Mouse (Mus musculus): ENCODE results near the gene Zfp839. TPM values are rescaled to one million over a fixed set of nuclear protein-coding genes. Genes with fewer than 3 reads are reported as not detected.
"Not testable (repeated sequence)": the region's sequence is repeated elsewhere in the genome, so short reads cannot be mapped to it uniquely, and the experiment has no call there.

The Zfp839 gene
- total RNA-seq, 2 experiments from 2014 or later: 12.6 to 13.4 TPM

DNA sequence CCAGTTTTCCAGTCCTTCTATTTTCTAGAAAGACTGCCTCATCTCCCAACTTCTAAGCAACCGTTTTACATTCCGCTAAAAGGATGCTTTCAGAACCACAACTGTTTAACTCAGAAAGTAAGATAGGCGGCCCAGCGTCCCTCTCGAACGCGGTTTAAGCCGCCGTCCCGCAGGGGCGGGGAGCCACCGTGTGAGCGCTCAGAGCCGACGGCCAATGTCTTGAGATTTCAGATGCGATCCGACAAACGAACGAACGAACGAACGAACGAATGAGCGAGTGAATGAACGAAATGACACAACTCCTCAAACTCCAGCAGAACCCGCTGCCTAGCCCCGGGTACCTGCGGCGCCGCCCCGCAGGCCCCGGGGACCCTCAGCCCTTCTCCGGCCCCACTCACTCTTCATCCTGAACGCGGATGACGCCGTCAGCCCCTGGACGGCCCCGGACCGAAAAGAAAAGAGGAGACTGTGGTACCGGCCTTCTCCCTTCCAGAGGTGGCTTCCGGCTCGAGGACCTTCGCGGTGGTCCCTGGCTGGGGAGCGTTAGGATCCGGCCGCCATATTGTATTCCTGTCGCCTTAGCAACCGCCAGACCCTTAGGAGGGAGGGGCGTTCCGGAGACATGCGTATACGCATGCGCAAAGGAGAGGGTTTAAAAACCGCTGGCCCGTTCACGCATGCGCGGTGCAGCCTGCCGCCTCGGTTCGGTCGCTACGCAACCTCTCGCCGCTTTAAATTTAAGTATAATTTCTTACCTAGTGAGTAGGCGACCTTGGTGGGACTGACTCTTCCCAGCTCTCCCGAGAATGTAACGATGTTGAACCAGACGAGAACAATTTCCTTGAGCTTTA is 9.5 kb upstream of the Zfp839 start, which contains the start of gene Mok:
Gene Mok (minus strand): TSS at position 592 of the 851 bp plus-strand sequence.
- peak; percentile 98 to 99 for DNase-seq (ENCODE audit: low spot score in 2 of 2)

DNA sequence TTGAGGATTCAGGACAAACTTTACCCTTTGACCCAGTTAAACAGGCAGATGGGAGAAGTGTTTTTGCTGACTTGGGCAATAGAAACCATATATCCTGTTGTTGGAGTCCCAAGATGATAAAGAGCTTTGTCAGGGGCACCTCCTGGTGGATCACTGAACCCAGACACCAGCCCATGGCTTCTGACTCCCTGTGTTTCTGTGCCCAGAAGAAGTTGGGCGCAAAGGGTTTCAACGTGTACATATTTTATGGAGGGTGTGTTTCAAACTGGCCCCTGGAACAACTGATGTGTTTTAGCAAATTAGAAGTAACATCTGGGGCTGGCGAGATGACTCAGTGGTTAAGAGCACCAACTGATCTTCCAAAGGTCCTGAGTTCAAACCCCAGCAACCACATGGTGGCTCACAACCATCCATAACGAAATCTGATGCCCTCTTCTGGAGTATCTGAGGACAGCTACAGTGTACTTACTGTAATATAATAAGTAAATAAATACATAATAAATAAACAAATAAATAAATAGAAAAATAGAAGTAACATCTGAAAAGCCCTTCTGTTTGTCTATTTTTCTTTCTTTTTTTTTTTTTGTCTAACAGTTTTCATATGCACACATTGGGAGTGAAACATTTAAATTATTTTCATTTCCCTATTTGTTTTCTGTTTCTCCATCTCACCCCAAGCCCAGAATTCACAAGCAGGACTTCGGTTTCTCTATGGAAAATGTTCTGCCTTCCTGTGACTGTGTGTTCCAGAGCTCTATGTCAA is 8.1 kb upstream of the Zfp839 start:
- no peak for DNase-seq (ENCODE audit: low spot score in 2 of 2)

DNA sequence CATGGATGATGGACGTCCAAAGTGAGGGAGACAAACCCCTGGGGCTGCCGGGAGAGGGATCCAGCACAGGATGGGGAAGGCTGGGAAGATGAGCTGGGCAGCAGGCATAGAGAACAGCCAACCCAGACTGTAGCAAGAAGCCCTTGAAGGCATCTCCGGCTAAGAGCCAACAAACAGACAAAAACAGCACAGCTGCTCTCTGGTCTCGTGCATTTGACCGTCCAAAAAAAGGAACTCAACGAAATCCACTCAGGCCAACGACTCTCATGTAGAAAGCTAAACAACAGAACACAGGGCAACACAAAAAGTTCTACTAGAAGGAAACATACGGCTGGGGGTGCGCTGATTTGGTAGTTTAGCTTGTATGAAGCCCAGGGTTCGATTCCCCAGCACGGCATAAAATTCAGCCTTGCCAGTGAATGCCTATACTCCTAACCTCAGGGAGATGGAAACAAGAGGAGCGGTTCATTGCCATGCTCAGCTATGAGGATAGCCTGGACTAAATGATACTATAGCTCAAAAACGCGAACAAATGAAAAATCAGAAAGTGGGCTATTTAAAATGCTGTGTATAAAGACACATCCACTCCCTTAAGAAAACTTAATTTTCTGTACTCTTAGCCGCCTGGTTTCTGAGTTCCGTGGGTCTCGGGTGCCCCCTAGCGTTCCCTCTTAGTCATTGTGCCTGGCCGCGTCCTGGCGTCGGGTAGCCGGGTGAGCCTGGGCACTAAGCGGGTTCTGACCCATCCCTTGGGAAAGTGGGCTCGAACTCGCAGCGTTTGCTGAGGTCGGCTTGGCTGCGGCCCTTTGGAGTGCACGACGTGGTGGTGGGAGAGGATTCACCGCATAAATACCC is 6.6 kb upstream of the Zfp839 start:
- DNase-seq (ENCODE audit: low spot score in 2 of 2): peak; percentile 88

DNA sequence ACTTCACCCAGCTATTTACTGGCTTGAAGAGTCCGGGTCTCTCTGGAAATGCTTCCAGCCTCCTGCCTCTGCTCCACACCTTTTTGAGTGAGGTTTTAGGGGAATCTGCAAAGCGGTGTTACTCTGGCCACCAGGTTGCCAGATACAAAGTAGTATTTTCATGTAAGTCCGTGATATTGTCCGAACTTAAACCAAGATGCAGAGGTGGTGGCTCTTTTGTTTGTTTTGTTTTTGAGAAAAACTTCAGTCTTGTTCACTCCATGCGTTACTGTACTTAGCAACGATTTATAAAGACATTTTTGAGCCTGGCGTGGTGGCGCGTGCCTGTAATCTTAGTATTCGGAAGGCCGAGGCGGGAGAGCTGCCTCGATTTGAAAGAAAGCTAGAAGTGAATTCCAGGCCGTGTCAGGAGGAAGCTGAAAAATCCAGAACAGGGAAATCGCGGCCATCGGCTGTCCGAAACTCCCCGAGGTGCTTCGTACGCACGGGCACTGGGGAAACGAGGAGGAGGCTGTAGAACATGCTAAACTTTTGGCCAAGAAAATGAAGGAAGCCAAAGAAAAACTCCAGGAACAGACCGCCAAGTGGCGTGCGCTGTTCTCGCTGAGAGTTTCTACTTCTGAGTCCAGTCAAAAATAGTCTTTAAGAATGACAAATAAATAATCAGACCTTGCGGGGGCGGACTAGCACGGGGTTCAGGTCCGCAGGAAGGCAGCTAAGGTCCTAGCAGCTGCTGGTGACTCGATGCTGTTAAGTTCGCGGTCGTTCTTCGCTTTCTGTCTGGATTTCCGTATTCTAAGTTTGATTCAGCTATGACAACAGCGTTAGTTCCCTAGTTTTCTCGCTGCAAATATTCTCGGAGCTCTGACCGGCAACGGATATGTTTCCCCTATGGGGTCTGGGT is 5.6 kb upstream of the Zfp839 start:
- DNase-seq (ENCODE audit: low spot score in 2 of 2): peak; percentile 51 to 54

DNA sequence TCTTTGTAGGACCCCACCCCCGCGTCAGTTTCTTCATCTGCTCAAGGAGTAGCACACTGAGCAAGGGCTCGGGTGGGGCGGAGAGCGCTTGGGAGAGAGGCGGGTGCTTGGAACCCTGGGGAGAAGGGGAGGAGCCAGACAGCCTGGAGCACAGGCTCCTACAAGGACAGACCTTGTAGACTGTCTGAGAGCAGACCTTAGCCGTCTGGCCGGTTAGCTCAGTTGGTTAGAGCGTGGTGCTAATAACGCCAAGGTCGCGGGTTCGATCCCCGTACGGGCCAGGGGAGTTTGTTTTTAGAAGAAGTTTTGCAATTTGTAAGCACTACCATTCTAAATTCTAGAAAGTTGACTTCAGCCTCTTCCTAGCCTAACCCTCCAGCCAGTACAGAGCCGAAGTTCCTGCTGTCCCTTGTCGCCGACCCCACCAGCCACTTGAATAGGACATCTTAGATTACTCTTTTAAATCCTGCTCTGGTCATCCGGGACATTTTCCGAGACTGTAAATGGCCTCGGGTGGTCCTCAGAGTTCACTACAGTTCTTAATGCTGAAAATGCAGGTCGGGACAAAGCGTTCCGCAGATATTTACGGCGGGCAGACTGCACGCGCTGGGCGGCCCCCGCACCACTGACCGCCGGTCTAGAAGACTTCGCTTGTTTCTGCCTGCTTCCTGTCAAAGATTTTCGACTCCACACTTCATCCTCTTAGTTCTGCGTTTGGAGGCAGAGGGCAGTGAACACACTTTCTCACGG is 4.7 kb upstream of the Zfp839 start:
- DNase-seq (ENCODE audit: low spot score in 2 of 2): peak; percentile 95 to 98

DNA sequence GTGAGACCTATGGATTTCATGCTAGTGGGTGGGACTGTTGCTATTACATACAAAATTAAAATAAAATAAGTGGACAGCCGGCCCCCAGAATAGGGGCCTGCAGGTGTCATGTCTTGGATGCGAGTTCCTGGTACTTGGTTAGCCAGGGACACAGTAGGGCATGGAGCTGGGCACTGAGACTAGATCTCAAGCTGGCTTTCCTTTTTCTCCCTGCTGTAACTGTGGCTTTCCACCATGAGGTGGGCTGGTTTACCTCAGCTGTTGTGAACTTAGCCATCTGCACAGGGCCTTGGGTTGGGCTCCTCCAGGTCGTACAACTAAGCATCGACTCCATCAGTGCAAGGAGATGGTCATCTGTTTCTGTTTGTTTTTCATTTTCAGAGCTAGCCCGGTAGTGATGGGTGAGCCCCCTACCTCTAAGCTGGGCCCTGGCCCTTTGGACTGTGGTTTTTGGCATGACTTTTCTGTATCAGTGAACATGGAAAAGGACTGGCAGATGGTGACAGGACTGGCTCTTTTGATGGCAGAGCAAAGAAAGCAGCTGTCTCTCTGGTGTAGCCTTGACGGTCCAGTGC is 3.8 kb upstream of the Zfp839 start:
- DNase-seq (ENCODE audit: low spot score in 2 of 2): no peak

DNA sequence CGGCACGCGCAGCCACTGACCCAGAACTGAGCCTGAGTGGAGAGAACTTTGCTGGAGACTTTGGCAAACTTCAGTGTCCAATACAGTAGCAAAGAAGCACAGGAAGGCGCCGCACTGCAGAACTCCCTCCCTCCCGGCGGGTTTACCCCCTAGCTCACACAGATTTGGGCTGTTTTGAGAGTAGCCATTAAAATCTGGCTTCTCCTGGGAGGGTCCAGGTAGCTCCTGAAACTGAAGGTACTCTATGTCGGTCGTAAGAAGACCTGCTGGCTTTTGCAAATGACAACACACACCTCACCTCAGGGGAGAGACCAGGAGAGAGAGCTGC is 840 bp downstream of the Zfp839 start:
- no peak for DNase-seq (ENCODE audit: low spot score in 2 of 2)

DNA sequence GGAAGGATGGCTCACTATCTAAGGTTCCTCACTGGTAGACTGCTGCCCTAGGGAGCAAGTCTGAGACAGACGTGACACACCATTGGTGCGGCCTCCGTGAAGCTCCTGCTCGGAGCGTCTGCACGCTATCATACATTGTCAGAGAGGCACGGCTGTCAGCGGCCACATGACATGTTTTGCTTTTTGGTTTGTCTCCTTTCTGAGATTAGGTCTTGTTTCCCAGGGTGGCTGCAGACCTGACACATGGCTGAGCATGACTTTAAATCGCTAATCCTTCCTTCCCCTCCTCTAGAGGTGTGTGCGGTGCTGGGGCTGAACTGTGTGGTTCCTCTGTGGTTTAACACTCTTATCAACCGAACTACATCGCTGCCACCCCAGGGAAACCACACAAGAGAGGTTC is 1.4 kb downstream of the Zfp839 start:
- no peak for DNase-seq (ENCODE audit: low spot score in 2 of 2)

DNA sequence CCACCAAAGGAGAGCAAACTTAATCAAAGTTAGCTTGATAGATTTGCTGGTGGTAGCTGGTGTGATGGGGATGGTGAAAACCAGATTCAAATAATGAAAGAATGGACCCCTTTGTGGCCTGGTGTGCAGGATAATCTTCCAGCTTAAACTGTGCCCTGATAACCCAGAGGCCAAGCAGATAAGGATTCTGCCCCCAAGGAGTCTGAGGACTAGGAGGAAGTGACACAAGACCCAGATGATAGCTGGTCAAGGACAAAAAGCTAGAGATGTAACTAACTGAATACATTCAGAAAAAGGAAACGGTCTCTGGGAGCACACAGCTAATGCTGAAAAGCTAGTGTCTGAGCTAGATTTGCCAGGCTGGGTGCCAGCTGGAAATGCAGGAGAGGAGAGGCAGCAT is 1.9 kb downstream of the Zfp839 start:
- no peak for DNase-seq (ENCODE audit: low spot score in 2 of 2)

DNA sequence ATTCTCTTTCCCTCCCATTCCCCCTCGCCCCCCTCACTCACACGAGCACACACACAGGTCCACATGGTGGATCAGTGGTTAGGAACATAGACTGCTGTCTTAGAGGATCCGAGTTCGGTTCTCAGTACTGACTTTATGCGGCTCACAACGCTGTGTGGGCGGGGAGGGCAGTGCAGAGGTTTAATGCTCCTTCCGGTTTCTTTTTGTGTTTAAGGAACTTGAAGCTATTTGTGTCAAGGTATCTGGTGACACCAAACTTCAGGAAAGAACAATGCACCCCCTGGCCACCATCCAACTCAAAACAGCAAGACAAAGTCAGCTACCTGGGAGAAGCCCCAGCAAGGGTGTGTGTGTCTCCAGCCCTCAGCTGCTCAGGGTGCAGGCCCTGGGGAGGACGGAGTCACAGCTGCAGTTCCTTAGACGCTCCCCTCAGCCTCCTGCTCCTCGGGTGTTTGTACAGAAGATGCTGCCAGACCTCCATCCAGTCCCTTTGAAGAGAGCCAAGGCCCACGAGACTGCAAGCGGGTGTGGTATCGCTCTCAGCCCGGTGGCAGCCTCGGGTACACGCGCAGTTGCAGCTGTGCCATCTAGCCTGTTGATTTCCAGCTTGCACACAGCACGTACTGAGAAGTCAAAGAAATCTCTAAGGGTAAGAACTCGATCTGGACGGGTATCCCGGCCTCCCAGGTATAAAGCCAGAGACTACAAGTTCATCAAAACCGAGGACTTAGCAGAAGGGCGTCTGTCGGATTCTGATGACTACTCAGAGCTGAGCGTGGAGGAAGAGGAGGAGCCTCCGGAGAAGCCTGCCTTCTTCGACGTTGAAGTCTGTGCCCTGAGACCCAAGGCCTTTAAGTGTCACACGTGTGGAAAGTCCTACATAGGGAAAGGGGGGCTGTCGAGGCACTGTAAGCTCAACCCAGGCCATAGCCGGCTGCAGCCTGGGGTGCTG is 5.0 kb downstream of the Zfp839 start:
- DNase-seq (ENCODE audit: low spot score in 2 of 2): no peak

DNA sequence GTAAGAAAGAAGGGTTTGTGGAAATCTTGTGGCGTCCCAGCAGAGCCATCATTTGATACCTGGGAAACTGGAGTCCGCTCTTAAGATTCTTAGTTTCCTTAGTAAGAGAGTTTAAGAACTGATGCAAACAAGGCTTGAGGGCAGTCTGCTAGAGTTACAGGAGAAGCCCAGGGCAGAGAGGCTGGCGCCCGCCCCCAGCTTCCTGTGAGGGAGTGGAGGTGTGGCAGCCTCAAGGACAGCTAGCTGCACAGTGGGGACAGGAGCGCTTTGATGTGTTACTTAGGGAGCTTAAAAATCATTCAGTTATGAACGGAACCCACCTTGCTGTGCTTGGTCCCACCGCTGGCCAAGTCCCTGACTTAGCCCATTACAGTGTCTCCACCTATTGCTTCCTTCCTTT is 7.1 kb downstream of the Zfp839 start:
- DNase-seq (ENCODE audit: low spot score in 2 of 2): no peak

DNA sequence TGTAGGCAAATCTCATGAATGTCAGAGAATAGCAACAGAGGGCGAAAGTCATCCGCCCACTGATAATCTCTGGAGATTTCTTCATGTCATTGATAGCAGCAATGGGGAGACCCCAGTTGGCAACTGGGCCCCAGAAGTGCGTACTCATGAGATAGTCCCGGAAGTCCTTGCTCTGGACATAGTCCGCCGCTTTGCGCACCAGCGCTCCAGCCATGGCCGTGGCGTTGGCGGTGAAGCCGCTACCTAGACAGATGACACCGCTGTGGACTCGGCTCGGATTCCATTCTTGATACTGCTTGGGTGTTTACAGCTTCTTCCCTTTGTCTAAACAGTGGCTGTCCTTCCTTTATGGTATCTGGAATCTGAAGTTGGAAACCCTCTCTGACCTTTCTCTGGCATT is 8.6 kb downstream of the Zfp839 start:
- not testable (repeated sequence) for DNase-seq (ENCODE audit: low spot score in 2 of 2)

DNA sequence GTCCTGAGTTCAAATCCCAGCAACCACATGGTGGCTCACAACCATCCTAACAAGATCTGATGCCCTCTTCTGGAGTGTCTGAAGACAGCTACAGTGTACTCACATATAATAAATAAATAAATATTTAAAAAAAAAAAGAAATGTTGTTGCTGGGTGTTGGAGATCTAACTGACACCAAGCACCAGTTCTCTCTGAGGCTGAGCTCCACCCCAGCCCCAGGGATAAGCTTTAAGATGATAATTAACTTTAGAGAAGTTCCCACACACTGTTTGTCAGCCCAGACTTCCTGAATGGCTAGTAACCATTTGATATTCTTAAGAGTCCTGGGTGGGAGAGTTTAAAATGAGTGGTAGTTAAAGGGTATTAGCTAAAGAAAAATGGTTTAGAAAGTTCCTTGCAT is 10.2 kb downstream of the Zfp839 start:
- DNase-seq (ENCODE audit: low spot score in 2 of 2): no peak

DNA sequence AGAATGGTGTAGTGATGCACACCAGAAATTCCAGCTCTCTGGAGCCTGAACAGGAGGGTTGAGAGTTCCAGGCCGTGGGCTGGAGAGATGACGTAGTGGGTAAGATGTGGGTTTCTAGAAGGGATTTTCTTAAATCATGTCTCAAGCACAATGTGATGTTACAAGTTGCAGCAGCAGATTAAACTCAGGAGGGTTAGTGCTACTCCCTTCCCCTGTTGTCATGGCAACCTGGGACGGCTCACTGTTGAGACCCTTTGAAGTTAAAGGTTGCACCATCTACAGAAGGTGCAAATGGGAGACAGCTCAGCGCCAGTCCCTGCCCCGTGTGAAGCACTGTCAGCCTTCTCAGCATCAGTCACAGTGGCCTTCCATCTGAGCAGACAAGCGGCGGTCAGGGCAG is 11.2 kb downstream of the Zfp839 start:
- no peak for DNase-seq (ENCODE audit: low spot score in 2 of 2)

DNA sequence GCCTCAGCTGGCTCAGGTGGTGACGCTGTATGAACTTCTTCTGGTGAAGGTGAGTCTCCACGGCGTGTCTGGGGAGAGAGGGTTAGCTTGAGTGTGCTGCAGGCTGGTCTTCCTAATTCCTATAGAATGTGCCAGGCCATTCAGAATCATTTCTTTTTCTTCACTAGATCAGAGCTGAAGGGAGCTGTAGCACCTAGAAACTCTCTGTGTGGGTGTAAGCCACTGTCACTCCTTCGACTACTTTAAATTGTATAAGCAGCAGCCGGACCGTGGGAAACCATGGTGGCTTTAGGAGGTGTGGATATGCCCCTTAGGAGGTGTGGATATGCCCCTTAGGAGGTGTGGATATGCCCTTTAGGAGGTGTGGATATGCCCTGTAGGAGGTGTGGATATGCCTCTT is 14.0 kb downstream of the Zfp839 start:
- no peak for DNase-seq (ENCODE audit: low spot score in 2 of 2)

DNA sequence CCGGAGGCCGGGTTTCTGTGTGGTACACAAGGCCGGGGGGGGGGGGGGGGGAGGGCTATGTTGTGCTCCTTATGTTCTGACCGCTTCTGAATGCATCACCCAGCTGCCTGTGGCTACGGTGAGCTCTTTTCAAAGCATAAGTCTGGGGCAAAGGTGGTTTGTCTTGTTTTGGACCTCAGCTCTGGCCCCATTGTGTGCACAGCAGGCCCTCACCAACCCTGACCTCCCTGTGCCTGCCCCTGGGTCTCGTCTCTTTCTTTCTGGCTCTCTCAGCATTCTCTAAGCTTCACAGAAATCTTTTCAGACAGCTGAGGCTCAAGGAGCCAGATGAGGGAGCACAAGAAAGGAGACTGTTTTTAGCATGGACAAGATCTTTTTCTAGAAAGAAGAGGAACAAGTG is 15.5 kb downstream of the Zfp839 start:
- DNase-seq (ENCODE audit: low spot score in 2 of 2): no peak

DNA sequence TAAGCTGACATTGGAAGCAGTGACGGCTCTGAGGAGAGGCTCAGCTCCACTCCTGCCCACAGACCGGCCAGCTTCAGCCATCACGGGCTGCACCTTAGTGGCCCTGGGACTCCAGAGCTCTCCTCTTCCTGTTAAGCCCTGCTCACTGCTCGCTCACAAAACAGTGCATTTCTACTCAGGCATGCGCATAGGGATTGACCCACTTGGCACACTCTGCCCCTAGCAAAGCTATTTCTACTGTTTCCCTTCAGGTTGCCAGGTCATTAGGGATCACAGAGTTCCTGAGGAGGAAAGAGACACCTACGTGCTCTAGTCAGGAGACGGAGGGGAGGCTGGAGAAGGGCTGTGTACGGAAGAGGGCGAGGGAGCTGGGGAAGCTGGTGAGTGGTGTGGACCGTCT is 15.9 kb downstream of the Zfp839 start:
- no peak for DNase-seq (ENCODE audit: low spot score in 2 of 2)

DNA sequence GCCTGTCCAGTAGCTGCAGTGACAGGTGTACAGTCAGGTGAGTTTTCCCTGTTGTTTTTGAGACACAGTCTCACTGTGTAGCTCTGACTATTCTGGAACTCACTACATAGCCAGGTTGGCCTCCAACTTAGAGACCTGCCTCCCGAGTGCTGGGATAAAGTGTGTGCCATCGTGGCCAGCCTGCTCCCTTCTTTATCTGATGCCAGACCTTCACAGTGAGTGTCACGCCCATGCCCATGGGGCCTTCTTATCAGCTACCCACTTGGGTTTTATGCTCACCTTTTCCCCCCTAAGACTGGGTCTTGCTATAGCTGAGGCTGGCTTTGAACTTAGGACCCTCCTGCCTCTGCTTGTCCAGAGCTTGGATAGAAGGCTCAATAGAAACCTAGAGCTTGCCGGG is 20.1 kb downstream of the Zfp839 start:
- DNase-seq (ENCODE audit: low spot score in 2 of 2): no peak

All from adrenal gland, adult 18-20 months (tissue).